Mouse (Mus musculus) kidney, adult 2 months (tissue): ENCODE data around the gene Vmn1r32.

Source experiments
- CTCF ChIP-seq: fragments of 200-500 bp; conservative IDR thresholded peaks from 2 replicates; pipeline ENCODE4 v1.5.1; 2011; ENCODE audit warnings: low read depth, mild to moderate bottlenecking, control low read depth, low read length, moderate library complexity, mixed read lengths; ENCODE audit not compliant: insufficient read depth, insufficient read length
- POLR2A ChIP-seq: fragments of 200-500 bp; IDR thresholded peaks from one replicate; pipeline ENCODE4 v1.6.1; 2011; ENCODE audit warnings: low read depth, low read length, control low read depth

GRCm38 (mm10) chr6:66535966-66536365 lies 23.9 kb downstream of the Vmn1r32 start:
- TF ChIP-seq CTCF (no peak), POLR2A (no peak)
